Mouse (Mus musculus) right cerebral cortex, postnatal 25 days (tissue): Measurements from ENCODE around the gene Cbarp.
A peak's percentile ranks its signal among the peaks of the same experiment; 100 is the strongest.

ENCODE experiments used
- DNase-seq: peaks from one replicate; pipeline ENCODE4 v3.0.0; 2022

Gene Cbarp

DNA sequence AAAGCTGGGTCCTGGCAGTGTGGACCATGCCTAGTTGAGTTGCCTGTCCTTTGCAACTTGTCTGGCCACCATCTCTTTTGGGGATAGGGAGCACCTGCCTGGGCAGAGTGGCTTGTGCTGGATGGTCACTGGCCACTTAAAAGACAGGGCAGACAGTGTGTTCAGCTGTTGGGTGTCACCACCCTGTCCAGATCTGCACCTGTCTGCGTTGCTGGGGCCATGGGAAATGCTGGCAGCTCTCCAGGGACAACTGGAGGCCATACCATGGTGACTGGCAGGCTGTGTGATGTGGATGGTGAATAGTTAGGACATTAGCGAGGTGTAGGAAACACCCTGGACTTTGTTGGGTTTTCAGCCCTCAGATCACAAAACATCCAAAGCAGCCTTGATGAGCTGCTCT lies 20.5 kb downstream of the Cbarp start:
- DNase-seq, result no peak

DNA sequence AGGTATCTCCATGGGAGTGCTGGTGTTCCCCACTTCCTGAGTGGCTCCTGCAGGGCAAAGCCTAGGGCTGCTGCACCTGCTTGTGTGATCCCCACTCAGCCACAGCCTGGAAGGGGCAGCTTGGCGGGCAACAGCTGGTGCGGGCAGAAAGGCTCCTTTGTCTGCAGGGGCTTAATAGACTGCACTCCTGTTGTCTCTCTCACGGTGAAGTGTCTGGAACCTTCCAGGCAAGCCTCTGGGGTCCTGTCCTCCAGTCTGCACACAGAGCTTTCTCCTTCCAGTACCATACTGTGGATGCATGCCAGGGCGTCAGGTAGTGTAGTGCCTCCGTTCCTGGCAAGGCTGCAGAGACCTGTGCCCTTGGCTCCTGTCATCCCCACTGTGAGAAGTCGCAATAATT lies 22.1 kb downstream of the Cbarp start:
- DNase-seq, result no peak

DNA sequence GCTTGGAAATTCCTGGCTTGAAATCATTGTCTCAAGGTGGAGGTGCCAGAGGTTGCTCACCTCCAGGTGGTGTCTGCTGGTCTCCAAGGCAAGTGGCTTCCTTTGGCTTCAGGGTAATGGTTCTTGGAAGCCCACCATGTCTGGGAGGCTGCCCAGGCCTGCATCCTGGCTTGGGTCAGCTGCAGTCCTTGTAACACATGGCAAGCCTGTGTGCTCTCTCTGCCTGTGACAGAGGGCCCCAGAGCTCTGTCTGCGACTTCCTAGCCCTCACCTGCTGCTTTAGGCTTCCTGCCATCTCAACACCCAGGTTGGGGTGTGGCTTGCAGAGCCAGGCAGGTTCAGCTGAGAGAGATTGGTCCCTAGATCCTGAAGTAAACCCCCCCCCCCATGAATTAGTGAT lies 22.9 kb downstream of the Cbarp start:
- no peak for DNase-seq

DNA sequence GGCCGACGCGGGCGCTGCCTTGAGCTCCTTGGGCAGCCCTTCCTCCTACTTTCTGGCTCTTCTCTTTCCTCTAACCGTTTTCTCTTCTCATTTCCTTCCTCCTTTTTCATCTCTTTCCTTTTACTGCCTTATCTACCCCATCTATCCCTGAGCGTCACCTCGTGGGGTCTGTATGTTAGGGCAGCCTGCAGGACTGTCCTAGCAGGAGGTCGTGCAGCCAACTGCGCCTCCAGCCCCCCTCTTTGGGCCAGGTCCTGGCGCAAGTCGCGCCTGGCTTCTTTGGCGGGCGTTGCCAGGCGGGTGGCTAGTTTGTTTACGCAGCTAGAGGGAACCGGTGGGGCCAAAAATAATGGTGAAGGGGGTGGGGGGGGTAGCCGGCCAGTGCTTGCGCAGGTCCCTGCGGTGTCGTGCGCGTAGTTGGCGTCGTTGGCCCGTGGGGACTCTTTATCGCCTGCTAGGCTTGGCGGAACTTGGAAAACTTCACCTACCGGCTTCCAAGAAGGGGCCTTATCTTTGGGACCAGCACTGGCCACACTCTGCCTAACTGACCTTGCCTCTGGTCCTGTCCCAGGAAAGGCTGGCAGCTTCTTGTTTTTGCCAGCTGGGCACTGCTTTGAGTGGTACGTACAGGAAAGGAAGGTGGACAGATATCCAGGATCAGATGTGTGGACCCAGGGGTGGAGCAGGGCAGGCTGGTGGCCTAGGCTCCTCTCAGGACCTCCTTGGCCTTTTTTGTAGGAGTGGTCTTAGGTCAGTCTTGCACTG lies 23.5 kb downstream of the Cbarp start:
- no peak for DNase-seq

DNA sequence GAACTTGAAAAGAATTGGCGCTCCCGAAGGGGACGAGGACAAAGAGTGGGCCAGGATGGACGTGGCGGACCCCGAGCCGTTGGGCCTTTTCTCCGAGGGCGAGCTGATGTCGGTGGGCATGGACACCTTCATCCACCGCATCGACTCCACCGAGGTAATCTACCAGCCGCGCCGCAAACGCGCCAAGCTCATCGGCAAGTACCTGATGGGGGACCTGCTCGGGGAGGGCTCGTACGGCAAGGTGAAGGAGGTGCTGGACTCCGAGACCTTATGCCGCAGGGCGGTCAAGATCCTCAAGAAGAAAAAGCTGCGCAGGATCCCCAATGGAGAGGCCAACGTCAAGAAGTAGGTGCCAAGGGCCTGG lies 24.1 kb downstream of the Cbarp start:
- DNase-seq, result no peak

DNA sequence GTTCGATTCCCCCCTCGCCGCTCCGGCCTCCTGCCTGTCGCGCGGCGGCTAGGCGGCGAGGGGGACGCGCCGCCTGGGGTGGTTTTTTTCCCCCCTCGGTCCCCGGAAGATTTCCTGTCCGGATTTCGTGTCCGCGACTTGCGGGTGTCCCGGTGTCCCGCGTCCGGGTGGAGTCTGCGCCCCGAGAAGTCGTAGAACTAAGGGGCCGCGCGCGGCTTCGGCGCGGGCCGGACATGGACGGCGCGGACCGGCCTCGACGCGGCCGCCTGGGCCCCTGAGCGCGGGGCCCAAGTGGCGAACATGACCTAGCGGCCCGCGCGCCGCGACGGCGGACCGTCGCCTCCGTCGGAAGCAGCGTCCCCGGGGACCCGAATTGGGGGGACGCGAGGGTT lies 24.7 kb downstream of the Cbarp start:
- no peak for DNase-seq

DNA sequence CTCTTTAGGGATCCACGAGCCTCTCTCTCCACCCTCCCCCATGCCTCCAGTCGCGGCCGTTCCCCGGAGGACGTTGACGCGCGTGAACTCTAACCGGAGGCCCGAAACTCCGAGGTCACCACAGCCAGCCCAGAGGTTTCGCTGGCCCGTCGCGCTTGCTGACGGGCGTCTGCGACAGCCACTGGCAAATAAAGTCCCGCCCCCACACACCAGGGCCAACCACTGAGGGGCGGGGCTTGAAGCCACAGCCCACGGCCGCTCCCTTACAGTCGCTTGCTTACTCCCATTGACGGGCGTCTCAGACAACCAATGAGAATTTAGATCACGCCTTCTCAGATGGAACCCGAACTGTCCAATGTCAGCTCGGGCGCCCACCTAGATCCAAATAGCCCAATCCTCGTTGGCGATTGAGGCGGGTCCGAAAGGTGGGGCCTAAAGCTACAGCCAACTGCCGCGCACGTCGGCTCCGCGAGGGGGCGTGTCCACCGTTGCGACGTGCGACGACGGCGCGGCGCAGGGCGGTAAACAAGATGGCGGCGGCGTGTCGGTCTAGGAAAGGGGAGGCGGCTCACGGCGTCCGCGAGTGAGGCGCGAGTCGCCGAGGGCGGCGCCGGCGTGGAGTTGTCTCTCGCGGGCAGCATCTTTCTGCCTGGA lies 25.2 kb downstream of the Cbarp start, which contains the start of gene Stk11:
Gene Stk11, plus strand, starts transcription at position 514 of the 654 bp plus-strand sequence.
- peak; percentile 99 for DNase-seq

DNA sequence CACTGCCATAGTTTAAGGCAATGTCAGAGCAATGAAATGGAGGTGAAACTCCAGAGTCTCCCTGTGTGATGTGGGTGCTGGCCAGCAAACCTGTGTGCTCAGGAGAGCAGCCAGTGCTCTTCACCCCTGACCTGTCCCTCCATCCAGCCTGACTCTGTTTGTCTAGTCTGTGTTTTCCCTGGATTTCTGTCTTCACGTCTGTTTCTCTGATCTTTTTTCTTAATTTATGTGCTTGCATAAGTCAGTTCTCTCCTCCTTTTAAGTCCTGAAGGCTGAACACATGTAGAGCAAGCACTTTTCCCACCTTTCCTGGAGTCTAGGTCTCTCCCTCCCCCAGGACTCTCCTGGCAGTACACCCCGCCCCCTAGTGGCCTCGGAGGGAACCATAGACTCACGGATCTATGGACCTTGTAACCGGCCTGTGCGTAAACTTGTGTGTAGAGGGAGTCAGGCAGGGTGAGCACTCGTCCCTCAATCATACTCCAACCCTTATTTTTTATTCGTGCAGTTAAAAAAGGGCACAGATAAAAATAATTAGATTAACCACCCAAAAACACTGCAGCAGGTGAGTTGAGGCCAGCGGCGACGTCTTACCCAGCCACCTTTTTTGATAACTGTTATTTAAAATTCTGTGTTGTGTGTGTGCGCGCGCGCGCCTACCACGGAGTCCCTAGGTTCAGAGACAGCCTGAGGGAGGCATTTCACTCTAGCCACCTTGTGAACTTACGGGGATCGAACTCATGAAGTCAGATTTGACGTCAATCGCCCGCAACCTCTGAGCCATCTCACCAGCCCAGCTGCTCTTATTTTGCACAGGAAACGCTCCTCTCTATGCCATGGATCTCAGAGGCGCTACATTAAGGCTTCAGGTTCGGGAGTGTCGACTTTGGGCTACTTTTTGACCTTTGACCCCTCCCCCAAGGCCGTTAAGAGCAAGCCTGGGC lies 26.0 kb downstream of the Cbarp start:
- DNase-seq, result peak; percentile 78

DNA sequence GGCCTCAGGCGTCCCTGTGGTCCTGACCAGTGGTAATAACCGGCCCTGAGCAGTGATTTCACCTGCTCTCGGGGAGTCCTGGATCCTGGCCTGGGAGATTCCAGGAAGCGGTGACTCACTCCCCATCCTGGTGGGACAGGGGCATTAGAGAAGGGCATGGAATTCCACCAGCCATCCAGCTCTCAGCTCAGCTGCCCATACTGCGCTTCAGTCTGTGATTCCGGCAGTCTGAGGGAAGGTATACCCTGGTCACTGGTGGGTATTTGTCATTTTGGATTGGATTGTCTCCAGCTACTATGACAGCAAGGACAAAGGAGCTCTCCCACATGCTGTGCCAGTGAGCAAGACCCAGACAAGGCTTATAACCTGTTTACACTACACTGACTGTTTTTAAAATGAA lies 33.0 kb downstream of the Cbarp start:
- no peak for DNase-seq

DNA sequence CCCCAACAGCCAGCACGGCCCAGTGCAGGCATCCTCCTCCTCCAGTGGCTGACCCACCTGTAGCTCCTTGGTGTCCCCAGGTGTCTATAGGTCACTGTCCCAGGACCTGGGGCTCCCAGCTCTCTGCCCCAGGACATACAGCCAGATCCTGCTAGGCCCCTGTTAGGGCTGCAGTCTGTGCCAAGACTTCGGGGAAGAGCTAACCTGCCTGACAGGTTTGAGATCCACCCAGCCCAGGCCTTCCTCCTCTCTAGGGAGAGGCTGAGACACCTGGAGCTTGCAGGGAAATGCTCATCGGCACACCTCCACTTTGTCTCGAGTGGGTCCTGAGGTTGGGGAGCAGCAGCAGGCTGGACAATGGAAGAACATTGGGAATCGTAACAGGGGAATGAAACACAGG lies 34.7 kb downstream of the Cbarp start:
- DNase-seq, result no peak

DNA sequence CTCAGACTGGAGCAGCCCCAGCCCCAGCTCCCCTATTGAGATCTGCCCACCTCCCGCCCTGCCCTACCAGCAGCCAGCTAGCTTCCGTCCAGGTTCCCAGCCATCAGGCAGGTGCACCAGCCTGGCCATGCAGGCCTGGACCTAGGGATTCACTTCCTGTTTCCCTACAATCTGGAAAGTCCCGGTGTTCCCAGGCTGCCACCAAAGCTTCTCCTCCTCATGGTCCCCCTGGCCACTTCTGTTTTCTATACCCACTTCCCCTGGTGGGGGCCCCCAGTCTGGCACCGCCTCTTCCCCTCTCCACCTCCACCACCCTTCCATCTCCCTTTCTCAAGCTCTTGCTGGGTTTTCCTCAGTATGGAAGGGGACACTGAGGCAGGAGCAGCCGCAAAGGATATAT lies 35.2 kb downstream of the Cbarp start, which contains the start of gene Sbno2:
Gene Sbno2, minus strand, starts transcription at position 112 of the 400 bp plus-strand sequence.
- DNase-seq, result no peak

DNA sequence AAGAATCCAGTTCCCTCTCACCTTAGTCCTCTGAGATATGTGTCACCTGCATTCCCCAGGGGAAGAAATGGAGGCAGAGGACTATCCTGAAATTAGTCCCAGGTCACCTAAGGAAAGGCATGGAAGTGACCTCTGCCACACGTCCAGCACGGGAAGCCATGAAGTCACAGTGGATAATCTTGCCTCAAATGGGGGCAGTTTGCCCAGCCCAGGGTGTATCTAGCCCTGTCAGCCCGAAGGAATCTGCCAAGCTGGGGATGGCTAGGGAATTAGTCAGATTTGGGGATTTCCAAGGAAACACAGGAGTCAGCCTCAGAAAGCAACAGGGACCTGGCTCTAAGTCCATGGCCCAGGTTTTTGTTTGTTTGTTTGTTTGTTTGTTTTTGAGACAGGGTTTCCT lies 36.5 kb downstream of the Cbarp start:
- no peak for DNase-seq

DNA sequence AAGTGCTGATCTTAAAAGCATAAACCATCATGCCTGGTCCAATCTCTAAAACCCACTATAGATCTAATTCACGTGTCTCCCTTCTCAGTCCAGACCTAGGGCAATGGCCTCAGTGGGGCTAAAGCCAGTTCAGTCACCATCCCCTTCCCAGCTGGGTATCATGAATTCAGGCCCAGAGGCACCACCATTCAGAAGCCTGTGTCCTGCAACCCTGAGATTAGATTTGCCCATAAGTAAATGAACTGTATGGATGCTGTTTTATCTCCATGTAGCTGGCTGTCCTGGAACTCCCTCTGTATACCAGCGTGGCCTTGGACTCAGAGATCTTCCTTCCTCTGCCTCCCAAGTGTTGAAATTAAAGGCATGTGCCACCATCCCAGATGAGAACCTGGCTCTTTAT lies 37.6 kb downstream of the Cbarp start:
- DNase-seq, result no peak

DNA sequence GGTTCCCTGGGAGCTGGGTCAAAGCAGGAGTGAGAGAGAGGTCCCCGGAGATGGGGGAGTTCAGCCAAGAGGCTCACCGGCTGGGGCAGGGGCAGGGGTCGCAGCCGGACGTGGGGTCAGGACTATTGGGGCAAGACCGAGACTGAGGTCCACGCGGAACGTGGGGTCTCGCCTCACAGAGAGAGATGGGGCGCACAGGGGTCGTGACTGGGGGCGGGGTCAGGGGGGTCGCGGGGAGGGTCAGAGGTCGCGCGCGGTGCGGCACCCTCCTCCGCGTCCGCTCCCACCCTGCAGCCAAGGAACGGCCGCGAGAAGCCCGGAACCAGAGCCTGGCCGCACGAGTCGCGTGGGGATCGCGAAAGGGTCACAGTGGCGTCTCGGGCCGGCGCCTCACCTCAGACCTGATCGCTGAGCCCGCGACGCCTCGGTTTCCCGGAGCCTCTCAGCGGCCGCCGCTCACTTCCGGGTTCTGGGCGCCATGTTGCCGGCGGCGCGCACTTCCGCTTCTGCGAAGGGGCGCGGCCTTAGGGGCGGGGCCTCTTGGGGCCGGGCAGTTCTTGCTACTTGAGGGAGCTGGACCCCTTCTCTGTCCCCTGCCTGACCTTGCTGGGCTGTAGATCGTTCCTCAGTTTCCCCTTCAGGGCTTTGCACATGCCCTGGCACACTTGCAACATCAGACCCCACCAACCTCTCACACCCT lies 38.3 kb downstream of the Cbarp start:
- DNase-seq, result peak; percentile 83

DNA sequence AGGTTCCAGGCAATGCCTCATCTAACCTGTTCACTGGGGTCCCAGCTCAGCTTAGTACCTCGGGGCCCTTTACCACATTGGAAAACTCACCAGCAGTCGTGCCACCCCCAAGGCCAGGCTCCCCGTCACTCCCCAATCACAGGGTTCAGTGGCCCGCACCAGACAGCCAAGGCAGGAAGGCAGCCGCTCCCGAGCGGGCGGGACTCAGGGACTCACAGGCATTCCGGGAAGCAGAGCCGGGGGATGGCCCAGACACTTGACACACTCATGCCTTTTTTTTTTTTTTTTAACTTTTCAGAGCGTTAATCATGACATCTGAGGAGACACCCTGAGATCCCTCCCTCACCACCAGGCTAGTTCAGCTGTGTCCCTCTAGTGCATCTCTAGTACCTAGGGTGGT lies 39.7 kb downstream of the Cbarp start:
- no peak for DNase-seq

DNA sequence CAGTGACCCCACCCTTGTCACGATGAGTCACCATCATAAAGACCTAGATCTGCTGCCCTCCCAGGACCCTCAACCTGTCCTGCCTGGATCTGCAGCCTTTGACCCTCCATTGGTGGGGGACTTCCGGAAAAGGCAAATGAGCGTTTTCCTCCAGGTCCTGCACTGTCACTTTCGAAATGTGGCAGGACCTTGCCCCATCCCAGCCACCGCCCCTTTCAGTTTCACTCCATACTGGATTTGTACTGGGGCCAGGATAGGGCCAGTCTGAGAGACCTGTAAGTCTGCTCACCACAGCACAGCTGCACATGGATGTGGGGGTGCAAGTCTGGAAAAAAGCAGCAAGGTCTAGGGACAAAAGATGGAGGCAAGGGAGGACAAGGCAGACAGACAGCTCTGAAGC lies 42.0 kb downstream of the Cbarp start:
- no peak for DNase-seq

DNA sequence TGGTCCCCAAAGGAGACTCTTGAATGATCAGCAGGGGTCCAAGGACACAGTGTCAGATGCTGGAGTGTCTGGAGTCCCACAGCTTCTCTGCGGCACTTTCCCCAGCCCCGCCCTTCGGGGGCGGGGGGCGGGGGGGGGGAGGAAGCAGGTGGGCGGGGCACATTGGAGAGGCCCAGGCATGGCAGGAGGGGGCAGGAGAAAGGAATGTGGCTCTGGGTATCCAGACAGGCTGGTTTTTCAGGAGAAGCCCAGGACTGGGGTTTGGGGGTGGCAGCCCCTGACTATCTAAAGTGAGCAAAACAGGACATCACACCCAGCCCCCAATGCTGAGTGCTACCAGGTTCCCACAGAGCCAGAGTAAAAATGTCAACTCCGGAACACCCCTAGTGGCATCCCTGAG lies 43.4 kb downstream of the Cbarp start:
- no peak for DNase-seq

DNA sequence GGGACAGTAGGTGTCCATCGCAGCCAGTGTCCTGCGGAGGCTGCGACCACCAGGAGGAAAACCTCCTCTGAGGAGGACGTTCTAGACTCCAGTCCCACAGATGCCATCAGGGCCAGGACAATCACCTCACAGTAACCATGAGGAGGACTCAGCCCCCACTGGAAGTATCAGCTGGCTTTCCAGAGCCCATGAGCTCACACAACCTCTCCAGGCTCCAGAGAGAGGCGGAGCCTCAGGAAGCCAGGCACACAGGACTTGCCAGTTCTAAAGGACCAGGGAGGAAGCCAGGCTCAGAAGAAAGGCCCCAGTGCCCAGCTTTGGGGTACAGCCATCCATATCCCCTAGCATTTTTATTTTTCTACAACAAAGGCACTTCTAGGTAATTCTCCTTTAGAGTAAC lies 45.1 kb downstream of the Cbarp start:
- DNase-seq, result no peak

DNA sequence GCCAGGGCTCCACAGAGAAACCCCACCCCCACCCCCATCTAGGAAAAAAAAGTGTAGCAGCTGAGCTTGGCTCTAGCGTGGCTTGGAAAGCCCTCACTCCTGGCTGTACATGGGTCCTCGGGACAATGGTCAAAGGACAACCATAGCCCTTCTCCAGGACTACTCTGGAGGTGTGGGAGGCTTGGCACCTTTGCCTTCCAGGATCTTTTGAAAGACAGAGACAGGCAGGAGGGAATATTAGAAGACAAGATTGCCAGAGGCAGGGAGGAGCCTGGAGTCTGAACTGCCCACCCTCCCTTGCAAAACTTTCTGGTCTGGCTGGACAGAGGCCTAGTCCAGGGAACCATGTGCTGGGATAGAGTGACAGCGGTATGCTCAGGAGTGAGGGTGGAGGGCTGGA lies 46.0 kb downstream of the Cbarp start:
- DNase-seq, result no peak

DNA sequence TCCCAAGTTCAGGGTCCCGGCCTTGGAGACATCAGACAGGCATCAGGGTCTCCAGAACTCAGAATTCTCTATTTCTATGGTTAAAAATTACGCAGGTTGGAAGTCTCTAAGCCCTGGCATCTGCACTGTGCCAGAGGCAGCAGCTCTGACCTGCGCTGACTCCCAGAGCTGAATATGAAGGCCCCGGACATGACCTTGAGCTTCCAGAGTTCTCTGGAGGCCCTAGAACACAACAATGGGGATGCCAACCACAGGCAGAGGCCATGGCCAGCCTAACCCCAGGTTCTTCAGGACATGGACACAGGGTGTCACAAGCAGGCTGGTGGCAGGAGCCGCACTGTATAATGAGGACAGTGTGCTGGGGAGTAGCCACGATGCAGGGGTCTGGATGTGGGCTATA lies 46.5 kb downstream of the Cbarp start:
- DNase-seq, result no peak

DNA sequence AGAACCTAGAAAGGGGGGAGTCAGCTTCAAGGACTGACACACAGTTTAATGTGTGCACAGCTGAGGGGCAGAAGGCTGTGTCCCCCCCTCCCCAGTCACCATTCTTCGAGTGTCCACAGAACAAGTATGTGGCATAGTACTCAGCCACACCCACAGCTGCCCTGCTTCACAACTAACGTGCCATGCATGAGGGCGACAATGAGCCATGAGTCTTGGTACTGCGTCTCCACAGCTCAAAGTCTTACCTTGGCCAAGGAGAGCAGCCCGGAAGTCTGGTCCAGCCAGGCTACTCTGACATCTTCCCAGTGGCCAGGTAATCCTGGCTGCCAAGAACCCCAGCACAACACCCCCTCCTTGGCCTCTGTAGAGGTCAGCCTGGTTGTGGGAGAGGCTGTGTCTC lies 47.9 kb downstream of the Cbarp start:
- no peak for DNase-seq

DNA sequence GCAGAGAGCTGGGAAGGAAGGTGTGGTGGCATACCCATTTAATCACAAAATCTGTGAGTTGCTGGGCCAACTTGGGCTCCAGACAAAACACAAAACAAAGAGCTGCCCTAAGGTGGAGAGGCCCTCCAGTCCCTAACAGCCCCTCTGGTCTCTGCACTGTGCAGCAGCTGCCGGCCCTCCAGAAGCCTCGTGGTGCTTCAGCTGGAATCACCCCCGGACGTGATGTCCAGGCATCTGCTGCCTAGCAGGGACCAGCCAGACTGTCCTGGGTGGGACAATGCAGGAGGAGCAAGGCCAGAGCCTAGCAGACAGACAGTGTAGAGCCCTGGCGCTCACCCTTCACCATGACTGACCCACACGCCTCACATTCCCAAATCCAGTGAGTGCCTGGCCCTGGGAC lies 49.1 kb downstream of the Cbarp start:
- no peak for DNase-seq

DNA sequence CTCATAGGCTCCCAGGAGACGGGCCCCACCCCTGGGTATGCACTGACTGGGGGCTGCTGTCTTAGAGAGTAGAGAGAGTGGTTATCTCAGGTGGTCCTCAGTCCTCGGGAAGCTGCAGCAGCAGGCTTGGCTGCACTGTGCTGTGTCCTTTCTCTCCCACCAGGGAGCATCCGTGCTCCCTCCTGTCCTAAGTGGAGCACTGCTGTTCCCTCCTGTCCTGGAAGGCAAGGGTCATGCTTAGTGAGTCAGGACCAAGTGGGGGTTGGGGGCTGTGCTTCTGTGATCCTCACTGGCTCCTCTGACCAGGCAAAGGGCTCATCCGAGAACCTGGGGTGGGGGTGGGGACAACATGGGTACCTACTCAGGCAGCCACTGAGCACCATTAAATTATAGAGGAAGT lies 51.5 kb downstream of the Cbarp start:
- DNase-seq, result no peak
